Mouse (Mus musculus) CH12.LX (cell line): Measurements from ENCODE around the gene Mphosph6. TPM values are rescaled to one million over a fixed set of nuclear protein-coding genes. Genes with fewer than 3 reads are reported as not detected.

Experiments used
- DNase-seq: peaks from one replicate; pipeline ENCODE4 v3.0.0-alpha.2; 2013; ENCODE audit errors: extremely low read depth
- H3K27ac ChIP-seq: 2 replicates; pipeline ENCODE4 v1.5.1; 2012; ENCODE audit warnings: low read depth, mild to moderate bottlenecking, control low read depth, moderate library complexity; ENCODE audit not compliant: insufficient read depth
- H3K27me3 ChIP-seq: replicated peaks from 2 replicates; pipeline ENCODE3; 2012; ENCODE audit warnings: inconsistent platforms
- H3K36me3 ChIP-seq, 2 experiments: replicated peaks in 1 of 2; 2 replicates each; pipeline versions ENCODE3 to v1.6.1; 2012; ENCODE audit warnings: inconsistent platforms in 1 of 2, low read length in 1 of 2, mild to moderate bottlenecking in 1 of 2, mixed read lengths in 1 of 2, moderate library complexity in 1 of 2; ENCODE audit not compliant: control insufficient read depth in 1 of 2, insufficient read depth in 1 of 2
- H3K4me1 ChIP-seq, 2 experiments: 2 replicates each; pipeline ENCODE4 v1.6.1; 2012; ENCODE audit warnings: inconsistent platforms in 1 of 2, moderate library complexity in 1 of 2; ENCODE audit not compliant: insufficient read depth in 2 of 2, control insufficient read depth in 1 of 2
- H3K4me2 ChIP-seq: 2 replicates; pipeline ENCODE4 v1.6.1; 2012; ENCODE audit warnings: low read depth, mild to moderate bottlenecking, control low read depth; ENCODE audit not compliant: poor library complexity, insufficient read depth, severe bottlenecking
- H3K4me3 ChIP-seq, 3 experiments: fragments of 150-350 bp in 1 of 3; sonication (generic) in 1 of 3; replicated peaks in 1 of 3; 2 replicates each; pipeline versions ENCODE3 to v1.5.1; 2011 to 2012; ENCODE audit warnings: low read depth in 2 of 3, low read length in 2 of 3, mild to moderate bottlenecking in 2 of 3, moderate library complexity in 2 of 3, control low read depth in 1 of 3, improper control_type of control experiment in 1 of 3, inconsistent platforms in 1 of 3, mixed read lengths in 1 of 3; ENCODE audit not compliant: poor library complexity in 1 of 3
- H3K79me2 ChIP-seq: replicated peaks from 2 replicates; pipeline ENCODE4 v1.6.1; 2012; ENCODE audit warnings: mild to moderate bottlenecking, moderate library complexity; ENCODE audit not compliant: control insufficient read depth, poor library complexity, insufficient read depth, severe bottlenecking; ENCODE audit errors: extremely low read depth
- H3K9ac ChIP-seq: 2 replicates; pipeline ENCODE4 v1.6.1; 2012; ENCODE audit warnings: low read depth, mild to moderate bottlenecking, control low read depth, moderate library complexity; ENCODE audit not compliant: insufficient read depth
- H3K9me3 ChIP-seq: replicated peaks from 2 replicates; pipeline ENCODE3; 2012; ENCODE audit warnings: low read length, inconsistent platforms, mixed read lengths
- BHLHE40 ChIP-seq: IDR thresholded peaks from 2 replicates; pipeline ENCODE4 v1.6.1; 2011; ENCODE audit warnings: mild to moderate bottlenecking, low read depth, low read length, improper control_type of control experiment
- CHD1 ChIP-seq: IDR thresholded peaks from 2 replicates; pipeline ENCODE4 v1.6.1; 2012; ENCODE audit warnings: low read depth, low read length, improper control_type of control experiment, inconsistent platforms
- CHD2 ChIP-seq: IDR thresholded peaks from 2 replicates; pipeline ENCODE4 v1.6.1; 2011; ENCODE audit warnings: low read length, improper control_type of control experiment
- CTCF ChIP-seq, 2 experiments: IDR thresholded peaks in 1 of 2; conservative IDR thresholded peaks in 1 of 2; 2 replicates each; pipeline ENCODE4 v1.5.1; 2011 to 2012; ENCODE audit warnings: low read depth in 2 of 2, low read length in 2 of 2, improper control_type of control experiment in 1 of 2, inconsistent platforms in 1 of 2, mild to moderate bottlenecking in 1 of 2, moderate library complexity in 1 of 2
- E2F4 ChIP-seq: IDR thresholded peaks from 2 replicates; pipeline ENCODE4 v1.6.1; 2011; ENCODE audit warnings: low read depth, low read length, improper control_type of control experiment; ENCODE audit not compliant: insufficient replicate concordance
- ELF1 ChIP-seq: IDR thresholded peaks from 2 replicates; pipeline ENCODE4 v1.6.1; 2014; ENCODE audit warnings: low read depth, mild to moderate bottlenecking, inconsistent platforms, low read length, improper control_type of control experiment
- EP300 ChIP-seq: IDR thresholded peaks from 2 replicates; pipeline ENCODE4 v1.6.1; 2011; ENCODE audit warnings: low read length, improper control_type of control experiment
- ETS1 ChIP-seq: conservative IDR thresholded peaks from 2 replicates; pipeline ENCODE4 v1.6.1; 2012; ENCODE audit warnings: low read depth, mild to moderate bottlenecking, inconsistent platforms, low read length, improper control_type of control experiment, moderate library complexity
- GABPA ChIP-seq: IDR thresholded peaks from 2 replicates; pipeline ENCODE4 v1.6.1; 2012; ENCODE audit warnings: low read depth, low read length, improper control_type of control experiment, inconsistent platforms; ENCODE audit not compliant: insufficient replicate concordance
- HCFC1 ChIP-seq: IDR thresholded peaks from 2 replicates; pipeline ENCODE4 v1.6.1; 2012; ENCODE audit warnings: low read depth, mild to moderate bottlenecking, inconsistent platforms, low read length, improper control_type of control experiment
- IRF4 ChIP-seq: IDR thresholded peaks from 2 replicates; pipeline ENCODE4 v1.6.1; 2014; ENCODE audit warnings: low read depth, mild to moderate bottlenecking, inconsistent platforms, low read length, improper control_type of control experiment
- JUN ChIP-seq: IDR thresholded peaks from 2 replicates; pipeline ENCODE4 v1.6.1; 2011; ENCODE audit warnings: low read depth, mild to moderate bottlenecking, low read length, improper control_type of control experiment, moderate library complexity; ENCODE audit not compliant: insufficient read depth
- JUND ChIP-seq: conservative IDR thresholded peaks from 2 replicates; pipeline ENCODE4 v1.6.1; 2011; ENCODE audit warnings: low read depth, low read length, improper control_type of control experiment
- KAT2A ChIP-seq: IDR thresholded peaks from 2 replicates; pipeline ENCODE4 v1.6.1; 2012; ENCODE audit warnings: low read length, improper control_type of control experiment, inconsistent platforms; ENCODE audit not compliant: insufficient replicate concordance
- MAFK ChIP-seq: IDR thresholded peaks from 2 replicates; pipeline ENCODE4 v1.6.1; 2011; ENCODE audit warnings: low read length, improper control_type of control experiment; ENCODE audit not compliant: insufficient replicate concordance
- MAX ChIP-seq: IDR thresholded peaks from 2 replicates; pipeline ENCODE4 v1.6.1; 2011; ENCODE audit warnings: low read length, improper control_type of control experiment
- MAZ ChIP-seq: IDR thresholded peaks from 2 replicates; pipeline ENCODE4 v1.6.1; 2012; ENCODE audit warnings: low read depth, mild to moderate bottlenecking, inconsistent platforms, low read length, improper control_type of control experiment, moderate library complexity
- MEF2A ChIP-seq: IDR thresholded peaks from 2 replicates; pipeline ENCODE4 v1.6.1; 2014; ENCODE audit warnings: low read depth, mild to moderate bottlenecking, inconsistent platforms, low read length, improper control_type of control experiment, borderline replicate concordance
- MXI1 ChIP-seq: IDR thresholded peaks from 2 replicates; pipeline ENCODE4 v1.6.1; 2011; ENCODE audit warnings: mild to moderate bottlenecking, low read depth, low read length, improper control_type of control experiment
- MYC ChIP-seq: IDR thresholded peaks from 2 replicates; pipeline ENCODE4 v1.6.1; 2011; ENCODE audit warnings: low read depth, mild to moderate bottlenecking, improper control_type of control experiment, low read length
- NELFE ChIP-seq: IDR thresholded peaks from 2 replicates; pipeline ENCODE4 v1.6.1; 2011; ENCODE audit warnings: low read depth, low read length, improper control_type of control experiment
- NRF1 ChIP-seq: IDR thresholded peaks from 2 replicates; pipeline ENCODE4 v1.6.1; 2014; ENCODE audit warnings: low read depth, mild to moderate bottlenecking, inconsistent platforms, low read length, improper control_type of control experiment, moderate library complexity
- PAX5 ChIP-seq: IDR thresholded peaks from 2 replicates; pipeline ENCODE4 v1.6.1; 2012; ENCODE audit warnings: low read length, inconsistent platforms, mixed read lengths
- POLR2A ChIP-seq: IDR thresholded peaks from 2 replicates; pipeline ENCODE4 v1.6.1; 2011; ENCODE audit warnings: low read depth, mild to moderate bottlenecking, improper control_type of control experiment, low read length
- POLR2AphosphoS2 ChIP-seq: IDR thresholded peaks from 2 replicates; pipeline ENCODE4 v1.6.1; 2011; ENCODE audit warnings: low read depth, low read length, improper control_type of control experiment
- RAD21 ChIP-seq: IDR thresholded peaks from 2 replicates; pipeline ENCODE4 v1.6.1; 2011; ENCODE audit warnings: low read depth, mild to moderate bottlenecking, low read length, improper control_type of control experiment, moderate library complexity
- RCOR1 ChIP-seq: conservative IDR thresholded peaks from 2 replicates; pipeline ENCODE4 v1.6.1; 2012; ENCODE audit warnings: low read depth, mild to moderate bottlenecking, inconsistent platforms, low read length, improper control_type of control experiment
- SIN3A ChIP-seq: IDR thresholded peaks from 2 replicates; pipeline ENCODE4 v1.6.1; 2012; ENCODE audit warnings: low read length, improper control_type of control experiment, inconsistent platforms
- SMC3 ChIP-seq: IDR thresholded peaks from 2 replicates; pipeline ENCODE4 v1.6.1; 2011; ENCODE audit warnings: low read depth, low read length, improper control_type of control experiment
- TBP ChIP-seq: conservative IDR thresholded peaks from 2 replicates; pipeline ENCODE4 v1.6.1; 2011; ENCODE audit warnings: low read depth, low read length, improper control_type of control experiment
- TCF12 ChIP-seq: IDR thresholded peaks from 2 replicates; pipeline ENCODE4 v1.6.1; 2014; ENCODE audit warnings: low read depth, mild to moderate bottlenecking, inconsistent platforms, low read length, improper control_type of control experiment
- UBTF ChIP-seq: IDR thresholded peaks from 2 replicates; pipeline ENCODE4 v1.6.1; 2012; ENCODE audit warnings: low read depth, mild to moderate bottlenecking, inconsistent platforms, low read length, improper control_type of control experiment, moderate library complexity
- USF1 ChIP-seq: IDR thresholded peaks from 2 replicates; pipeline ENCODE4 v1.6.1; 2014; ENCODE audit warnings: low read depth, mild to moderate bottlenecking, inconsistent platforms, low read length, improper control_type of control experiment
- USF2 ChIP-seq: conservative IDR thresholded peaks from 2 replicates; pipeline ENCODE4 v1.6.1; 2011; ENCODE audit warnings: low read depth, low read length, improper control_type of control experiment
- ZC3H11A ChIP-seq: IDR thresholded peaks from 2 replicates; pipeline ENCODE4 v1.6.1; 2012; ENCODE audit warnings: low read depth, mild to moderate bottlenecking, inconsistent platforms, low read length, improper control_type of control experiment
- ZKSCAN1 ChIP-seq: IDR thresholded peaks from 2 replicates; pipeline ENCODE4 v1.6.1; 2012; ENCODE audit warnings: low read depth, inconsistent platforms, low read length, improper control_type of control experiment, borderline replicate concordance
- ZMIZ1 ChIP-seq: IDR thresholded peaks from 2 replicates; pipeline ENCODE4 v1.6.1; 2012; ENCODE audit warnings: low read depth, mild to moderate bottlenecking, inconsistent platforms, low read length, improper control_type of control experiment
- ZNF384 ChIP-seq: IDR thresholded peaks from 2 replicates; pipeline ENCODE4 v1.6.1; 2012; ENCODE audit warnings: low read depth, low read length, improper control_type of control experiment, inconsistent platforms
- dilution Hi-C: fragments of 300-500 bp; cut with MboI; formaldehyde crosslinking; loops from 2 replicates; pipeline ENCODE4 v1.14.3; 2020; ENCODE audit warnings: low sequenced_read_pairs; ENCODE audit not compliant: extremely low pct_unique_long_range_greater_than_20kb, extremely low pct_ligation_motif_present
- in situ Hi-C: fragments of 300-500 bp; cut with MboI; formaldehyde crosslinking; loops from 3 replicates; pipeline ENCODE4 v1.14.3; 2019; ENCODE audit warnings: low sequenced_read_pairs, low pct_ligation_motif_present, low pct_unique_long_range_greater_than_20kb, mixed read lengths
- polyA plus RNA-seq: library from polyadenylated mRNA; unstranded; fragments of >175 nt; gene quantifications from 2 replicates; pipeline ENCODE4 v1.2.1, GENCODE M21; 2012; ENCODE audit warnings: low read depth; ENCODE audit not compliant: insufficient read length
- total RNA-seq, 2 experiments: library from RNA; depleted of rRNA; stranded (reverse); fragments of 300-350 nt in 1 of 2; fragments of >200 nt in 1 of 2; gene quantifications; 2 replicates each; pipeline ENCODE4 v1.2.3; 2012 to 2014

The Mphosph6 gene
- total and polyA plus RNA-seq, 3 experiments = 89.6 to 241 (median 225) TPM

- dilution Hi-C loops (no loop called here), in situ Hi-C loops (no loop called here)
- no peaks in the 10 kb centered on the region for H3K36me3 ChIP-seq
- H3K9ac ChIP-seq = peak overlapping the region; percentile 86
- H3K9me3 ChIP-seq = no peaks in the 10 kb centered on the region
- H3K4me3 ChIP-seq = peak overlapping the region in 1 of 3 experiments; percentile 27
- no peaks in the 10 kb centered on the region; the same call in 1 of the 2 replicates for H3K79me2 ChIP-seq
- H3K27ac ChIP-seq = peak overlapping the region; percentile 90
- H3K27me3 ChIP-seq = no peaks in the 10 kb centered on the region
- H3K4me1 ChIP-seq = peaks cover 22 to 70% of the 10 kb centered on the region in 2 experiments
- DNase-seq = peak; percentile 88
- peak overlapping the region; percentile 88 for H3K4me2 ChIP-seq
- no peak for TF ChIP-seq ZNF384
- TF ChIP-seq ELF1 = 0 out of 2 replicates have a peak, but pooled peaks have one; percentile 47
- peak; percentile 76 for TF ChIP-seq IRF4
- no peak; the same call in 1 of the 2 replicates for TF ChIP-seq SIN3A
- peak; percentile 83 for TF ChIP-seq ETS1
- no peak for TF ChIP-seq CTCF (conservative IDR thresholded peaks at IDR 0.05 in 1 of 2, IDR thresholded peaks at IDR 0.05 in 1 of 2; ENCODE audit: low read depth in 2 of 2, low read length in 2 of 2)
- no peak for TF ChIP-seq UBTF
- no peak for TF ChIP-seq MAZ
- 0 out of 2 replicates have a peak, but pooled peaks have one; percentile 41 for TF ChIP-seq MEF2A
- TF ChIP-seq MYC = no peak
- TF ChIP-seq MXI1 = no peak
- no peak; the same call in 1 of the 2 replicates for TF ChIP-seq TCF12
- no peak; the same call in 1 of the 2 replicates for TF ChIP-seq POLR2AphosphoS2
- TF ChIP-seq EP300 = no peak
- TF ChIP-seq ZMIZ1 = no peak
- no peak for TF ChIP-seq GABPA
- no peak for TF ChIP-seq SMC3
- TF ChIP-seq TBP = peak; percentile 96
- TF ChIP-seq KAT2A = no peak
- TF ChIP-seq HCFC1 = no peak
- TF ChIP-seq BHLHE40 = no peak; the same call in 1 of the 2 replicates
- TF ChIP-seq PAX5 = no peak
- no peak for TF ChIP-seq NRF1
- TF ChIP-seq JUN = peak; percentile 84
- TF ChIP-seq CHD1 = no peak; the same call in 1 of the 2 replicates
- TF ChIP-seq E2F4 = no peak
- TF ChIP-seq MAFK = no peak
- TF ChIP-seq POLR2A = peak; percentile 56; the same call in 1 of the 2 replicates
- TF ChIP-seq MAX = no peak
- TF ChIP-seq USF2 = no peak
- TF ChIP-seq RAD21 = no peak
- TF ChIP-seq JUND = peak; percentile 91
- no peak; the same call in none of the 2 replicates for TF ChIP-seq RCOR1
- TF ChIP-seq CHD2 = no peak
- no peak for TF ChIP-seq USF1
- no peak for TF ChIP-seq ZC3H11A
- TF ChIP-seq ZKSCAN1 = no peak
- TF ChIP-seq NELFE = no peak; the same call in 1 of the 2 replicates
Measured at GRCm38 (mm10) chr8:117779344-117779743, 22.4 kb downstream of the Mphosph6 start.
